Mouse (Mus musculus): Measurements from ENCODE around the gene Hunk.

Hunk gene

GRCm38 (mm10) chr16:90435231-90435630, 49.4 kb downstream of the Hunk start:
- no peak for DNase-seq (ENCODE audit: low spot score)

GRCm38 (mm10) chr16:90437276-90437675, 51.5 kb downstream of the Hunk start:
- DNase-seq (ENCODE audit: low spot score): no peak

- no peak for DNase-seq (ENCODE audit: low spot score)
These were observed 53.7 kb downstream of the Hunk start for GRCm38 (mm10) chr16:90439493-90439892.

GRCm38 (mm10) chr16:90440654-90441053, 54.8 kb downstream of the Hunk start:
- DNase-seq (ENCODE audit: low spot score): no peak

GRCm38 (mm10) chr16:90442991-90443390, 57.2 kb downstream of the Hunk start:
- no peak for DNase-seq (ENCODE audit: low spot score)

GRCm38 (mm10) chr16:90453197-90453596, 67.4 kb downstream of the Hunk start:
- DNase-seq (ENCODE audit: low spot score): no peak

- no peak for DNase-seq (ENCODE audit: low spot score)
These were observed 70.8 kb downstream of the Hunk start for GRCm38 (mm10) chr16:90456495-90457125.

GRCm38 (mm10) chr16:90458899-90459610, 73.2 kb downstream of the Hunk start:
- DNase-seq (ENCODE audit: low spot score): no peak

- DNase-seq (ENCODE audit: low spot score): no peak
These were observed 75.6 kb downstream of the Hunk start for GRCm38 (mm10) chr16:90461304-90461905.

- no peak for DNase-seq (ENCODE audit: low spot score)
These were observed 77.0 kb downstream of the Hunk start for GRCm38 (mm10) chr16:90462728-90463275.

- DNase-seq (ENCODE audit: low spot score): no peak
These were observed 79.3 kb downstream of the Hunk start for GRCm38 (mm10) chr16:90465154-90465553.

GRCm38 (mm10) chr16:90468286-90468685, 82.5 kb downstream of the Hunk start:
- no peak for DNase-seq (ENCODE audit: low spot score)

- DNase-seq (ENCODE audit: low spot score): no peak
These were observed 90.0 kb downstream of the Hunk start for GRCm38 (mm10) chr16:90475701-90476229.

GRCm38 (mm10) chr16:90481612-90482011, 95.8 kb downstream of the Hunk start:
- DNase-seq (ENCODE audit: low spot score): no peak

- no peak for DNase-seq (ENCODE audit: low spot score)
These were observed 97.5 kb downstream of the Hunk start for GRCm38 (mm10) chr16:90483341-90483740.

- DNase-seq (ENCODE audit: low spot score): no peak
These were observed 99.3 kb downstream of the Hunk start for GRCm38 (mm10) chr16:90485125-90485524.

- DNase-seq (ENCODE audit: low spot score): no peak
These were observed 99.8 kb downstream of the Hunk start for GRCm38 (mm10) chr16:90485599-90485998.

- DNase-seq (ENCODE audit: low spot score): no peak
These were observed 104.3 kb downstream of the Hunk start for GRCm38 (mm10) chr16:90490066-90490465.

GRCm38 (mm10) chr16:90491898-90492499, 106.2 kb downstream of the Hunk start:
- no peak for DNase-seq (ENCODE audit: low spot score)

GRCm38 (mm10) chr16:90496930-90497329, 111.1 kb downstream of the Hunk start:
- no peak for DNase-seq (ENCODE audit: low spot score)

- DNase-seq (ENCODE audit: low spot score): no peak
These were observed 112.1 kb downstream of the Hunk start for GRCm38 (mm10) chr16:90497749-90498464.

GRCm38 (mm10) chr16:90500809-90501208, 115.0 kb downstream of the Hunk start:
- DNase-seq (ENCODE audit: low spot score): no peak
